Mouse (Mus musculus): ENCODE results near the gene Mphosph10. TPM values are rescaled to one million over a fixed set of nuclear protein-coding genes. Genes with fewer than 3 reads are reported as not detected.

The Mphosph10 gene
- total and polyA plus RNA-seq, 3 experiments, result 77.6 to 290 (median 87.9) TPM

DNA sequence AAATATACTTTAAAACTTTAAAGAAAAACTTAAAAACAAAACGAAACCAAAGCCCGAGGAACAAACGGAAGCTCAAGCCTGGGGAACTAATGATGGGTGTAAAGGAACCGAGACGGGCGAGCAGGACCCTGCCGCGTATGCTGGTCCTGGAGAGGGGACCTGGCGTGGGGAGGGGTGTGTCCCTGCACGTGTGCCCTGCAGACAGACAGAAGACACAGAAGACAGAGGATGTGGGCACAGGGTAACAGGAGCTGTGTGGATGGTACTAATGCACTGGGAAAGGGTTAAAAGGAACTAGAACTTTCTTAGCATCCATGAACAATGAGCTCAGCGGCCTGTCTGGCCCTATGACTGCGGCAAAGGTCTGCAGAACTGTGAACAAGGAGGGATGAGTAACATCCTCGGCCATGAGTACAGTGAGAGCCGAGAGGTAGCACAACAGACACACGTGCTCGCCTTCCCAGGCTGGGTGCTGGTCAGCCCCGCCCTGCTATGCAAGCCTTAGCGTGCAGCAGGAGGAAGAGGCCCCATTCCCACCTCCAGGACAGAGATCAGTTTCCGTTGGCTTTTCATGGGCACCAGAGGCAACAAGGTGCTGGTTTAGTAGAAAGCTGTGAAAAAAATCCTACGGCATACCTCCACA, 32.0 kb downstream of the Mphosph10 start:
- Histone ChIP-seq H3K4me1 (ENCODE audit: control insufficient read depth in 1 of 2, insufficient read depth in 2 of 2, low read length in 2 of 2) (no peaks in the 10 kb centered on the region), H3K9ac (ENCODE audit: control insufficient read depth, low read depth, low read length, poor library complexity, severe bottlenecking) (no peak overlapping the region), H3K27ac (ENCODE audit: control insufficient read depth, low read depth, low read length) (no peak overlapping the region), H3K79me2 (ENCODE audit: control insufficient read depth, insufficient read depth, low read length, poor library complexity) (no peaks in the 10 kb centered on the region), H3K4me3 (ENCODE audit: control insufficient read depth in 1 of 2, insufficient read depth in 1 of 2, low read depth in 2 of 2, low read length in 2 of 2) (no peak overlapping the region), H3K9me3 (replicated peaks; ENCODE audit: insufficient read depth, low read length) (no peaks in the 10 kb centered on the region), H3K36me3 (ENCODE audit: control insufficient read depth in 1 of 2, insufficient read depth in 2 of 2, low read length in 2 of 2) (no peaks in the 10 kb centered on the region), H3K27me3 (ENCODE audit: control insufficient read depth in 1 of 2, insufficient read depth in 2 of 2, low read length in 2 of 2) (no peaks in the 10 kb centered on the region)
- DNase-seq (ENCODE audit: low read depth, low spot score), result no peak
- no peak for TF ChIP-seq E2F4 (IDR thresholded peaks at IDR 0.05; ENCODE audit: borderline replicate concordance, low read depth, low read length)
- TF ChIP-seq ZKSCAN1 (IDR thresholded peaks at IDR 0.05; ENCODE audit: low read depth, low read length), result no peak
- no peak for TF ChIP-seq NELFE (IDR thresholded peaks at IDR 0.05; ENCODE audit: low read depth, low read length)
- TF ChIP-seq HCFC1 (IDR thresholded peaks at IDR 0.05; ENCODE audit: low read depth, low read length), result no peak
- TF ChIP-seq JUND (IDR thresholded peaks at IDR 0.05; ENCODE audit: low read depth, low read length), result no peak
- no peak for TF ChIP-seq MAZ (IDR thresholded peaks at IDR 0.05; ENCODE audit: low read depth, low read length)
- no peak for TF ChIP-seq CHD1 (IDR thresholded peaks at IDR 0.05; ENCODE audit: low read depth, low read length)
- no peak for TF ChIP-seq POLR2AphosphoS5 (IDR thresholded peaks at IDR 0.05; ENCODE audit: borderline replicate concordance, low read depth, low read length)

DNA sequence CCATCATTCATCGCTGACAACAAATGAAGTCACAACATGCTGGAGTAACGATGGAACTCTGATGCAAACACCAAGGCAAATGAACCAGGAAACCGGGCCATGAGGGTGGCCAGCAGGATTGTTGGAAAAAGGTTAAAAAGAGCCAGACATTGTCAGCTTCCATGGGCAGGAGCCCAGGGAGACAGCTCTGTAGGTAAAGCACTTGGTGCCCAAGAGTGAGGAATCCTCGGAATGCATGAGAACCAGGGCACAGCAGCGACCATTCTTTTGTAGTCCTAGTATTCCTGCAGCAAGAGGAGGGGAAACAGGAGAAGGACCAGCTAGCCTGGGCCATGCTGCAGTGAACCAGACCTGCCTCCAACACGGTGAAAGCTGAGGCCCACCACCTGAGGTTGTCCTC, 33.4 kb downstream of the Mphosph10 start:
- H3K79me2 ChIP-seq (ENCODE audit: control insufficient read depth, insufficient read depth, low read length, poor library complexity), result no peaks in the 10 kb centered on the region
- DNase-seq (ENCODE audit: low read depth, low spot score), result no peak
- H3K27me3 ChIP-seq (ENCODE audit: control insufficient read depth in 1 of 2, insufficient read depth in 2 of 2, low read length in 2 of 2), result no peaks in the 10 kb centered on the region
- no peaks in the 10 kb centered on the region for H3K4me1 ChIP-seq (ENCODE audit: control insufficient read depth in 1 of 2, insufficient read depth in 2 of 2, low read length in 2 of 2)
- TF ChIP-seq ZKSCAN1 (IDR thresholded peaks at IDR 0.05; ENCODE audit: low read depth, low read length) (no peak), MAFK (IDR thresholded peaks at IDR 0.05; ENCODE audit: borderline replicate concordance, low read depth, low read length) (no peak), ZNF384 (IDR thresholded peaks at IDR 0.05; ENCODE audit: low read depth, low read length) (no peak), TBP (IDR thresholded peaks at IDR 0.05; ENCODE audit: low read depth, low read length) (no peak), BHLHE40 (IDR thresholded peaks at IDR 0.05; ENCODE audit: borderline replicate concordance, low read depth, low read length) (no peak), MAZ (IDR thresholded peaks at IDR 0.05; ENCODE audit: low read depth, low read length) (no peak), SMC3 (IDR thresholded peaks at IDR 0.05; ENCODE audit: low read depth, low read length) (no peak), TAL1 (IDR thresholded peaks at IDR 0.05; ENCODE audit: low read length) (no peak), GABPA (IDR thresholded peaks at IDR 0.05; ENCODE audit: low read depth, low read length) (no peak), MAX (IDR thresholded peaks at IDR 0.05; ENCODE audit: low read length) (no peak), MEF2A (IDR thresholded peaks at IDR 0.05; ENCODE audit: extremely low read depth, insufficient replicate concordance, low read depth, low read length, poor library complexity, severe bottlenecking) (no peak), JUND (IDR thresholded peaks at IDR 0.05; ENCODE audit: low read depth, low read length) (no peak), ELF1 (IDR thresholded peaks at IDR 0.05; ENCODE audit: low read depth, low read length) (no peak), USF2 (IDR thresholded peaks at IDR 0.05; ENCODE audit: borderline replicate concordance in 1 of 2, insufficient read depth in 1 of 2, low read depth in 1 of 2, low read length in 2 of 2) (no peak), USF1 (IDR thresholded peaks at IDR 0.05; ENCODE audit: low read depth, low read length) (no peak), HCFC1 (IDR thresholded peaks at IDR 0.05; ENCODE audit: low read depth, low read length) (no peak), ZMIZ1 (IDR thresholded peaks at IDR 0.05; ENCODE audit: low read depth, low read length) (no peak), MYB (IDR thresholded peaks at IDR 0.05; ENCODE audit: low read depth, low read length) (no peak), GATA1 (IDR thresholded peaks at IDR 0.05; ENCODE audit: low read depth, low read length) (no peak)
- H3K4me3 ChIP-seq (ENCODE audit: control insufficient read depth in 1 of 2, insufficient read depth in 1 of 2, low read depth in 2 of 2, low read length in 2 of 2), result no peak overlapping the region
- H3K36me3 ChIP-seq (ENCODE audit: control insufficient read depth in 1 of 2, insufficient read depth in 2 of 2, low read length in 2 of 2), result no peaks in the 10 kb centered on the region
- no peak overlapping the region for H3K9ac ChIP-seq (ENCODE audit: control insufficient read depth, low read depth, low read length, poor library complexity, severe bottlenecking)
- H3K9me3 ChIP-seq (replicated peaks; ENCODE audit: insufficient read depth, low read length), result no peaks in the 10 kb centered on the region
- no peak overlapping the region for H3K27ac ChIP-seq (ENCODE audit: control insufficient read depth, low read depth, low read length)

Measured in MEL (cell line).